Mouse (Mus musculus) ES-E14 (cell line): Measurements from ENCODE around the gene Ralgds. TPM values are rescaled to one million over a fixed set of nuclear protein-coding genes. Genes with fewer than 3 reads are reported as not detected.
A peak's percentile ranks its signal among the peaks of the same experiment; 100 is the strongest.

Experiments
- DNase-seq: peaks from one replicate; pipeline ENCODE4 v3.0.0-alpha.2; 2013; ENCODE audit warnings: low read depth, low spot score
- H3K27ac ChIP-seq: 2 replicates; pipeline ENCODE4 v1.5.1; 2012; ENCODE audit warnings: low read depth, mild to moderate bottlenecking, low read length, moderate library complexity, mixed read lengths; ENCODE audit not compliant: poor library complexity, insufficient read depth, severe bottlenecking
- H3K36me3 ChIP-seq: 2 replicates; pipeline ENCODE4 v1.6.1; 2012; ENCODE audit warnings: mild to moderate bottlenecking, low read length, moderate library complexity, mixed read lengths; ENCODE audit not compliant: control insufficient read depth, poor library complexity, insufficient read depth, severe bottlenecking
- H3K4me1 ChIP-seq, 2 experiments: fragments of 150-350 bp in 1 of 2; sonication (generic) in 1 of 2; 2 replicates each; pipeline ENCODE4 v1.6.1; 2012; ENCODE audit warnings: low read length in 2 of 2, mild to moderate bottlenecking in 1 of 2, mixed read lengths in 1 of 2; ENCODE audit not compliant: control insufficient read depth in 2 of 2, insufficient read depth in 2 of 2, poor library complexity in 1 of 2
- H3K4me3 ChIP-seq, 2 experiments: fragments of 150-350 bp in 1 of 2; sonication (generic) in 1 of 2; 2 replicates each; pipeline ENCODE4 v1.5.1; 2012; ENCODE audit warnings: low read length in 2 of 2, low read depth in 1 of 2, mild to moderate bottlenecking in 1 of 2, mixed read lengths in 1 of 2; ENCODE audit not compliant: insufficient read depth in 1 of 2, poor library complexity in 1 of 2, severe bottlenecking in 1 of 2
- H3K9ac ChIP-seq: 2 replicates; pipeline ENCODE4 v1.6.1; 2012; ENCODE audit warnings: low read depth, mild to moderate bottlenecking, low read length, mixed read lengths; ENCODE audit not compliant: poor library complexity, insufficient read depth, severe bottlenecking
- H3K9me3 ChIP-seq: fragments of 150-350 bp; sonication (generic); 2 replicates; pipeline ENCODE4 v1.6.1; 2012; ENCODE audit warnings: low read depth, mild to moderate bottlenecking, low read length; ENCODE audit not compliant: control insufficient read depth, insufficient read depth
- CHD2 ChIP-seq: IDR thresholded peaks from 2 replicates; pipeline ENCODE4 v1.6.1; 2014; ENCODE audit warnings: mild to moderate bottlenecking, low read depth, low read length, inconsistent platforms
- HCFC1 ChIP-seq: IDR thresholded peaks from 2 replicates; pipeline ENCODE4 v1.6.1; 2012; ENCODE audit warnings: low read length, inconsistent platforms, borderline replicate concordance; ENCODE audit not compliant: insufficient read depth
- MAFK ChIP-seq: IDR thresholded peaks from 2 replicates; pipeline ENCODE4 v1.6.1; 2014; ENCODE audit warnings: mild to moderate bottlenecking, low read depth, low read length, inconsistent platforms; ENCODE audit not compliant: insufficient read depth
- ZC3H11A ChIP-seq: IDR thresholded peaks from 2 replicates; pipeline ENCODE4 v1.6.1; 2012; ENCODE audit warnings: low read depth, mild to moderate bottlenecking, inconsistent platforms, low read length, borderline replicate concordance
- ZNF384 ChIP-seq: IDR thresholded peaks from 2 replicates; pipeline ENCODE4 v1.6.1; 2012; ENCODE audit warnings: low read depth, low read length, inconsistent platforms
- in situ Hi-C, 2 experiments: fragments of 600-800 bp; cut with MboI; formaldehyde crosslinking; loops; one replicate each; pipeline ENCODE4 v1.15.1; 2025; ENCODE audit warnings: low sequenced_read_pairs in 2 of 2, inconsistent platforms in 1 of 2; ENCODE audit not compliant: unreplicated experiment in 2 of 2
- total RNA-seq: library from RNA; depleted of rRNA; stranded (reverse); fragments of 300-350 nt; gene quantifications from 2 replicates; pipeline ENCODE4 v1.2.3, GENCODE M21; 2012

Ralgds gene
- total RNA-seq, 1 experiment: 18.2 TPM

DNA sequence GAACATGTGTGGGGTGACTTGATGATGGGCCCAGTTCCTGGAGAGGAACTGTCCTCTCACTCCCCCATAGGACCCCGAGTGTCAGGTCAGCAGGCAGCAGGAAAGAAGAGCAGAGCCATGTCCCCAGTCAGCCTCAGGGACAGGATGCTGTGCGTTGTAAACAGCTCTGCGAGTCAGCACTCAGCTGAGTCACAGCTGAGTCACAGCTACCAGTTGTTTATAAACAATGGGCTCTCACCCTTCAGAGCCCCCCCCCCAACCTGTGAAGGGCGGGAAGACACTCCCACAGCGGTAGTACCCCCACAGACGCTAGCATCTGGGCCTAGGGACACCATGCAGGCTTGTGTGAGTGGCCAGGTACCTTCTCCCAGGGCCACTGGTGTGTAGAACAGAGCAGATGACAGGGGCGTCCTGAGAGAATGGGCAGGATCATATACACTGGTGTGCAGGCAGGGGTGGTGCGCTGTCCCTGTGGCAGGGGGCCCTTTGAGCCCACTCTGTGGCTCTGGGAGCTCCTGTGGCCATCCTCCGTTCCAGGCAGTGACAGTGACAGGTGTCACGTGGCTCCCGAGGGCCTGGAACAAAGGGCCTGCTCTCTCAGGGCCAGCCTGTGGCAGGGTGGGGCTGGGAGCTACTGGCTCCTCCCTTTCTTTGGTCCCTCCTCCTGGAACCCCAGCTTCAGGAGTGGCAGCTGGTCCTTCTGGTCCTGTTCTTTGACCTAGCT, 12.5 kb downstream of the Ralgds start:
- no peak for TF ChIP-seq ZC3H11A
- no peak for TF ChIP-seq HCFC1
- peak; percentile 82 for TF ChIP-seq MAFK
- no peak for TF ChIP-seq ZNF384
- TF ChIP-seq CHD2: no peak
- Histone ChIP-seq H3K4me1 (peaks cover 5 to 28% of the 10 kb centered on the region in 2 experiments; a peak in 3 of 4 replicates), H3K9ac (no peak overlapping the region), H3K4me3 (peak overlapping the region in 1 of 2 experiments; percentile 22; a peak in 1 of 4 replicates), H3K9me3 (no peaks in the 10 kb centered on the region), H3K27ac (peak overlapping the region; percentile 50; the same call in 1 of the 2 replicates), H3K36me3 (no peaks in the 10 kb centered on the region; the same call in 1 of the 2 replicates)
- in situ Hi-C loops: no loop called here
- DNase-seq: no peak

GRCm38 (mm10) chr2:28525943-28526876, 13.3 kb downstream of the Ralgds start:
- peaks cover 5 to 25% of the 10 kb centered on the region in 2 experiments; a peak in 3 of 4 replicates for H3K4me1 ChIP-seq
- no peak for DNase-seq
- H3K4me3 ChIP-seq: peak overlapping the region; percentile 0 to 22; a peak in 1 of 4 replicates
- no peaks in the 10 kb centered on the region; the same call in 1 of the 2 replicates for H3K36me3 ChIP-seq
- no peak overlapping the region for H3K27ac ChIP-seq
- H3K9me3 ChIP-seq: no peaks in the 10 kb centered on the region
- in situ Hi-C loops: no loop called here
- TF ChIP-seq MAFK (no peak), ZNF384 (no peak), CHD2 (no peak), ZC3H11A (no peak), HCFC1 (no peak)
- no peak overlapping the region for H3K9ac ChIP-seq

- DNase-seq: no peak
- in situ Hi-C loops: no loop called here
- Histone ChIP-seq H3K36me3 (no peaks in the 10 kb centered on the region), H3K9me3 (no peaks in the 10 kb centered on the region), H3K4me1 (peaks cover 5 to 25% of the 10 kb centered on the region in 2 experiments; a peak in 3 of 4 replicates), H3K9ac (no peak overlapping the region; the same call in 1 of the 2 replicates), H3K27ac (no peak overlapping the region), H3K4me3 (no peak overlapping the region)
- TF ChIP-seq HCFC1: no peak
- no peak for TF ChIP-seq ZC3H11A
- no peak for TF ChIP-seq MAFK
- no peak for TF ChIP-seq CHD2
- TF ChIP-seq ZNF384: no peak
Observed at GRCm38 (mm10) chr2:28527436-28528353, 14.8 kb downstream of the Ralgds start.

DNA sequence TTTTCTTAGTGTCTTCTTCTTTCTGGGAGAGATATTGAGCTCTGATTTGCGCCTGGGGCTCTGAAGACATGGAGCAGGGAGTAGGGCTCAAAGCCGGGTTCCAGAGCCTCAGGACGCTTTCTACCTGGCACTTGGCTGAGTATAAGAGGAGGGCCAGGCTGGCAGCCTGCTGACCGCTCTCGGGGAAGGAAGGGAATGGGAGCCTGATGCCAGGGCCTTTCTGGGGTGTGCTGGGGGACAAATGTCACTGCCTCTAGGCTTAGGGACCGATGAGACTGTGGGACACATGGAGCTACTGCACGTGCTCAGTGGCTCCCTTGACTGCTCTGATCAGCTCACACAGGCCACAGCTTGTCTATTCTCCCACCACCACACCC, 15.4 kb downstream of the Ralgds start:
- H3K4me3 ChIP-seq: no peak overlapping the region
- in situ Hi-C loops: no loop called here
- H3K27ac ChIP-seq: no peak overlapping the region
- no peaks in the 10 kb centered on the region for H3K9me3 ChIP-seq
- TF ChIP-seq MAFK: no peak
- TF ChIP-seq HCFC1: no peak
- no peak for TF ChIP-seq ZC3H11A
- no peak for TF ChIP-seq CHD2
- TF ChIP-seq ZNF384: no peak
- H3K4me1 ChIP-seq: peaks cover 7 to 27% of the 10 kb centered on the region in 2 experiments
- DNase-seq: no peak
- no peaks in the 10 kb centered on the region for H3K36me3 ChIP-seq
- H3K9ac ChIP-seq: no peak overlapping the region
